Mouse (Mus musculus) heart, embryonic 12.5 days (tissue): ENCODE measurements around the gene Olfr812. TPM values are rescaled to one million over a fixed set of nuclear protein-coding genes. Genes with fewer than 3 reads are reported as not detected.
"Not testable (repeated sequence)": the region's sequence is repeated elsewhere in the genome, so short reads cannot be mapped to it uniquely, and the experiment has no call there.

Experiments
- ATAC-seq: fragments of 200-750 bp; cut with Nextera tagmentation; 2 replicates; pipeline ENCODE4 v1.8.0; 2017; ENCODE audit warnings: moderate TSS enrichment, moderate library complexity; ENCODE audit not compliant: insufficient number of reproducible peaks, low FRiP score
- H3K27ac ChIP-seq: fragments of 300-500 bp; sonication (generic); 2 replicates; pipeline ENCODE4 v1.5.1; 2016; ENCODE audit warnings: mild to moderate bottlenecking, moderate library complexity; ENCODE audit not compliant: poor library complexity, severe bottlenecking
- H3K27me3 ChIP-seq: fragments of 300-500 bp; sonication (generic); replicated peaks from 2 replicates; pipeline ENCODE4 v1.6.1; 2016; ENCODE audit warnings: mild to moderate bottlenecking, moderate library complexity
- H3K36me3 ChIP-seq: fragments of 300-500 bp; sonication (generic); 2 replicates; pipeline ENCODE4 v1.6.1; 2016; ENCODE audit warnings: mild to moderate bottlenecking, moderate library complexity
- H3K4me1 ChIP-seq: fragments of 300-500 bp; sonication (generic); replicated peaks from 2 replicates; pipeline ENCODE4 v1.6.1; 2016; ENCODE audit warnings: mild to moderate bottlenecking
- H3K4me2 ChIP-seq: fragments of 300-500 bp; sonication (generic); 2 replicates; pipeline ENCODE4 v1.6.1; 2016; ENCODE audit warnings: mild to moderate bottlenecking, moderate library complexity
- H3K4me3 ChIP-seq: fragments of 300-500 bp; sonication (generic); 2 replicates; pipeline ENCODE4 v1.5.1; 2016; ENCODE audit warnings: mild to moderate bottlenecking
- H3K9ac ChIP-seq: fragments of 300-500 bp; sonication (generic); 2 replicates; pipeline ENCODE4 v1.6.1; 2016; ENCODE audit warnings: mild to moderate bottlenecking, moderate library complexity
- H3K9me3 ChIP-seq: fragments of 300-500 bp; sonication (generic); replicated peaks from 2 replicates; pipeline ENCODE4 v1.6.1; 2016; ENCODE audit warnings: mild to moderate bottlenecking, moderate library complexity
- WGBS: fragments of 180-500 bp; shearing (Covaris S2); methylation state at CpG from one replicate; pipeline ENCODE4 v1.1.7; 2016; 5-methylcytosine and 5-hydroxymethylcytosine counted together
- polyA plus RNA-seq: library from polyadenylated mRNA; unstranded; fragments of >200 nt; fragmentation: Nextera tagmentation; extraction: Ambion mirVana; gene quantifications from 2 replicates; pipeline ENCODE4 v1.2.1, GENCODE M21; 2016

Gene Olfr812
- polyA plus RNA-seq = not detected in 2 replicates

GRCm38 (mm10) chr10:129845994-129846393, at the start of gene Olfr812:
Gene Olfr812 (minus strand): TSS chr10:129846094.
- no peaks in the 10 kb centered on the region for H3K4me1 ChIP-seq
- no peaks in the 10 kb centered on the region for H3K27me3 ChIP-seq
- ATAC-seq = no peak
- H3K27ac ChIP-seq = no peak within 1 kb of the TSS
- no peaks in the 10 kb centered on the region for H3K36me3 ChIP-seq
- WGBS = 65% methylated on average over 1 of the region's 1 CpGs
- no peak within 1 kb of the TSS for H3K4me3 ChIP-seq
- H3K9me3 ChIP-seq = no peaks in the 10 kb centered on the region
- H3K9ac ChIP-seq = no peak within 1 kb of the TSS
- H3K4me2 ChIP-seq = no peak within 1 kb of the TSS

GRCm38 (mm10) chr10:129885934-129886333, 40.0 kb upstream of the Olfr812 start:
- no peak overlapping the region for H3K4me2 ChIP-seq
- WGBS = 87% methylated on average over 7 of the region's 7 CpGs
- H3K4me1 ChIP-seq = no peaks in the 10 kb centered on the region
- H3K27me3 ChIP-seq = no peaks in the 10 kb centered on the region
- no peaks in the 10 kb centered on the region for H3K36me3 ChIP-seq
- H3K9ac ChIP-seq = no peak overlapping the region
- H3K27ac ChIP-seq = no peak overlapping the region
- no peak overlapping the region for H3K4me3 ChIP-seq
- no peaks in the 10 kb centered on the region for H3K9me3 ChIP-seq
- no peak for ATAC-seq

GRCm38 (mm10) chr10:129885496-129885895, 39.6 kb upstream of the Olfr812 start:
- not testable (repeated sequence) for ATAC-seq

GRCm38 (mm10) chr10:129879751-129880150, 33.9 kb upstream of the Olfr812 start, which contains the start of gene Olfr814:
Gene Olfr814 (minus strand): TSS chr10:129879851.
- H3K4me3 ChIP-seq, H3K27ac ChIP-seq, ATAC-seq, H3K27me3 ChIP-seq, H3K36me3 ChIP-seq, H3K4me2 ChIP-seq, H3K4me1 ChIP-seq, H3K9me3 ChIP-seq, H3K9ac ChIP-seq: not testable (repeated sequence)
- 50% methylated on average over 1 of the region's 1 CpGs for WGBS

More at GRCm38 (mm10) chr10:129885496-129885895, 39.6 kb upstream of the Olfr812 start:
- H3K4me1 ChIP-seq, H3K9ac ChIP-seq, H3K36me3 ChIP-seq, H3K27me3 ChIP-seq, H3K27ac ChIP-seq, H3K9me3 ChIP-seq, H3K4me3 ChIP-seq, H3K4me2 ChIP-seq: not testable (repeated sequence)
- WGBS = 45% methylated on average over 6 of the region's 6 CpGs

- Histone ChIP-seq H3K4me1 (no peaks in the 10 kb centered on the region), H3K4me2 (no peak within 1 kb of the TSS), H3K4me3 (no peak within 1 kb of the TSS), H3K9ac (no peak within 1 kb of the TSS), H3K9me3 (no peaks in the 10 kb centered on the region), H3K27ac (no peak within 1 kb of the TSS), H3K36me3 (no peaks in the 10 kb centered on the region), H3K27me3 (no peaks in the 10 kb centered on the region)
- no peak for ATAC-seq
These were observed 9.2 kb upstream of the Olfr812 start, which contains the start of gene Olfr813 for GRCm38 (mm10) chr10:129855067-129855466. Gene Olfr813 (plus strand): TSS chr10:129855367.

- Histone ChIP-seq H3K9me3 (no peaks in the 10 kb centered on the region), H3K4me3 (no peak overlapping the region), H3K36me3 (no peaks in the 10 kb centered on the region), H3K4me1 (no peaks in the 10 kb centered on the region), H3K27me3 (no peaks in the 10 kb centered on the region), H3K27ac (no peak overlapping the region), H3K4me2 (no peak overlapping the region), H3K9ac (no peak overlapping the region)
- 74% methylated on average over 1 of the region's 1 CpGs for WGBS
- ATAC-seq = no peak
These were observed 1.4 kb upstream of the Olfr812 start for GRCm38 (mm10) chr10:129847343-129847742.

GRCm38 (mm10) chr10:129804296-129804695, 41.6 kb downstream of the Olfr812 start, which contains the start of gene Olfr811:
Gene Olfr811 (minus strand): TSS chr10:129804396.
- Histone ChIP-seq H3K36me3 (no peaks in the 10 kb centered on the region), H3K9ac (no peak within 1 kb of the TSS), H3K4me2 (no peak within 1 kb of the TSS), H3K4me3 (no peak within 1 kb of the TSS), H3K9me3 (no peaks in the 10 kb centered on the region), H3K4me1 (no peaks in the 10 kb centered on the region), H3K27me3 (no peaks in the 10 kb centered on the region), H3K27ac (no peak within 1 kb of the TSS)
- no peak for ATAC-seq
- WGBS = 73% methylated on average over 4 of the region's 4 CpGs

- Histone ChIP-seq H3K27ac (no peak within 1 kb of the TSS), H3K36me3 (no peaks in the 10 kb centered on the region), H3K4me3 (no peak within 1 kb of the TSS), H3K9ac (no peak within 1 kb of the TSS), H3K4me2 (no peak within 1 kb of the TSS), H3K27me3 (no peaks in the 10 kb centered on the region), H3K9me3 (no peaks in the 10 kb centered on the region), H3K4me1 (no peaks in the 10 kb centered on the region)
- ATAC-seq = no peak
These were observed 51.1 kb downstream of the Olfr812 start, which contains the start of gene Olfr810 for GRCm38 (mm10) chr10:129794817-129795216. Gene Olfr810 (minus strand): TSS chr10:129794917.

Other genes with a start within 250 kb of the Olfr812 start
- gene Olfr796, start 233.5 kb downstream of the Olfr812 start, polyA plus RNA-seq = not detected in 2 replicates
- not detected in 2 replicates for gene Olfr798, start 218.2 kb downstream of the Olfr812 start, polyA plus RNA-seq
- gene Olfr799, start 208.6 kb downstream of the Olfr812 start, polyA plus RNA-seq = not detected in 2 replicates
- not detected in 2 replicates for gene Olfr800, start 188.4 kb downstream of the Olfr812 start, polyA plus RNA-seq
- gene Olfr801, start 172.2 kb downstream of the Olfr812 start, polyA plus RNA-seq = not detected in 2 replicates
- gene Olfr802, start 157.9 kb downstream of the Olfr812 start, polyA plus RNA-seq = not detected in 2 replicates
- gene Olfr803, start 151.8 kb downstream of the Olfr812 start, polyA plus RNA-seq = not detected in 2 replicates
- not detected in 2 replicates for gene Olfr804, start 142.9 kb downstream of the Olfr812 start, polyA plus RNA-seq
- gene Olfr805, start 116.7 kb downstream of the Olfr812 start, polyA plus RNA-seq = not detected in 2 replicates
- not detected in 2 replicates for gene Olfr806, start 104.2 kb downstream of the Olfr812 start, polyA plus RNA-seq
- not detected in 2 replicates for gene Olfr807, start 88.3 kb downstream of the Olfr812 start, polyA plus RNA-seq
- gene Olfr808, start 80.6 kb downstream of the Olfr812 start, polyA plus RNA-seq = not detected in 2 replicates
- gene Olfr809, start 71.5 kb downstream of the Olfr812 start, polyA plus RNA-seq = not detected in 2 replicates
- gene Olfr810, start 51.2 kb downstream of the Olfr812 start, polyA plus RNA-seq = not detected in 2 replicates
- not detected in 2 replicates for gene Olfr811, start 41.7 kb downstream of the Olfr812 start, polyA plus RNA-seq
- gene Olfr813, start 9.3 kb upstream of the Olfr812 start, polyA plus RNA-seq = not detected in 2 replicates
- not detected in 2 replicates for gene Olfr814, start 33.8 kb upstream of the Olfr812 start, polyA plus RNA-seq
- not detected in 2 replicates for gene Olfr815, start 59.8 kb upstream of the Olfr812 start, polyA plus RNA-seq
- gene Olfr816, start 69.5 kb upstream of the Olfr812 start, polyA plus RNA-seq = not detected in 2 replicates
- not detected in 2 replicates for gene Olfr818, start 103.0 kb upstream of the Olfr812 start, polyA plus RNA-seq
- gene Olfr819, start 121.2 kb upstream of the Olfr812 start, polyA plus RNA-seq = not detected in 2 replicates
- not detected in 2 replicates for gene Olfr247, start 130.0 kb upstream of the Olfr812 start, polyA plus RNA-seq
- gene Gm10310, start 139.0 kb upstream of the Olfr812 start, polyA plus RNA-seq = not detected in 2 replicates
- gene Olfr820, start 166.5 kb upstream of the Olfr812 start, polyA plus RNA-seq = not detected in 2 replicates
- not detected in 2 replicates for gene Olfr821, start 184.3 kb upstream of the Olfr812 start, polyA plus RNA-seq
- not detected in 2 replicates for gene Olfr822, start 225.1 kb upstream of the Olfr812 start, polyA plus RNA-seq